Mouse (Mus musculus) forebrain, embryonic 14.5 days (tissue): ENCODE measurements around the gene Sohlh1. TPM values are rescaled to one million over a fixed set of nuclear protein-coding genes. Genes with fewer than 3 reads are reported as not detected.
A peak's percentile ranks its signal among the peaks of the same experiment; 100 is the strongest.

Experiments
- ATAC-seq: fragments of 200-750 bp; cut with Nextera tagmentation; 2 replicates; pipeline ENCODE4 v1.8.0; 2017; ENCODE audit warnings: mild to moderate bottlenecking, moderate library complexity
- DNase-seq: peaks from one replicate; pipeline ENCODE4 v3.0.0-alpha.2; 2015; ENCODE audit warnings: low spot score
- H3K27ac ChIP-seq: fragments of 300-500 bp; sonication (generic); 2 replicates; pipeline ENCODE4 v1.5.1; 2014; ENCODE audit warnings: low read depth, mild to moderate bottlenecking, control low read depth, low read length, moderate library complexity
- H3K27me3 ChIP-seq: fragments of 300-500 bp; sonication (generic); replicated peaks from 2 replicates; pipeline ENCODE4 v1.6.1; 2014; ENCODE audit warnings: low read length, control low read depth, mixed read lengths; ENCODE audit not compliant: control insufficient read depth, insufficient read depth
- H3K36me3 ChIP-seq: fragments of 300-500 bp; sonication (generic); 2 replicates; pipeline ENCODE4 v1.6.1; 2014; ENCODE audit warnings: low read length, control low read depth; ENCODE audit not compliant: control insufficient read depth, insufficient read depth
- H3K4me1 ChIP-seq: fragments of 300-500 bp; sonication (generic); 2 replicates; pipeline ENCODE4 v1.6.1; 2014; ENCODE audit warnings: antibody characterized with exemption, low read length, control low read depth; ENCODE audit not compliant: control insufficient read depth, insufficient read depth
- H3K4me2 ChIP-seq: fragments of 300-500 bp; sonication (generic); 2 replicates; pipeline ENCODE4 v1.6.1; 2014; ENCODE audit warnings: mild to moderate bottlenecking, control low read depth, low read length
- H3K4me3 ChIP-seq: fragments of 300-500 bp; sonication (generic); 2 replicates; pipeline ENCODE4 v1.5.1; 2014; ENCODE audit warnings: low read depth, low read length, control low read depth
- H3K9ac ChIP-seq: fragments of 300-500 bp; sonication (generic); 2 replicates; pipeline ENCODE4 v1.6.1; 2014; ENCODE audit warnings: mild to moderate bottlenecking, low read length, control low read depth, moderate library complexity
- H3K9me3 ChIP-seq: fragments of 300-500 bp; sonication (generic); replicated peaks from 2 replicates; pipeline ENCODE4 v1.6.1; 2016; ENCODE audit warnings: low read length, control low read depth, mixed read lengths; ENCODE audit not compliant: control insufficient read depth
- WGBS: fragments of 180-500 bp; shearing (Covaris S2); extraction: QIAGEN DNeasy Blood & Tissue Kit; methylation state at CpG from one replicate; pipeline ENCODE4 v1.1.7; 2014; 5-methylcytosine and 5-hydroxymethylcytosine counted together
- polyA plus RNA-seq: library from polyadenylated mRNA; unstranded; fragments of >200 nt; fragmentation: Nextera tagmentation; extraction: Ambion mirVana; gene quantifications from 2 replicates; pipeline ENCODE4 v1.2.1, GENCODE M21; 2014

The Sohlh1 gene
- polyA plus RNA-seq, 1 experiment from 2014 or later, result not detected

DNA sequence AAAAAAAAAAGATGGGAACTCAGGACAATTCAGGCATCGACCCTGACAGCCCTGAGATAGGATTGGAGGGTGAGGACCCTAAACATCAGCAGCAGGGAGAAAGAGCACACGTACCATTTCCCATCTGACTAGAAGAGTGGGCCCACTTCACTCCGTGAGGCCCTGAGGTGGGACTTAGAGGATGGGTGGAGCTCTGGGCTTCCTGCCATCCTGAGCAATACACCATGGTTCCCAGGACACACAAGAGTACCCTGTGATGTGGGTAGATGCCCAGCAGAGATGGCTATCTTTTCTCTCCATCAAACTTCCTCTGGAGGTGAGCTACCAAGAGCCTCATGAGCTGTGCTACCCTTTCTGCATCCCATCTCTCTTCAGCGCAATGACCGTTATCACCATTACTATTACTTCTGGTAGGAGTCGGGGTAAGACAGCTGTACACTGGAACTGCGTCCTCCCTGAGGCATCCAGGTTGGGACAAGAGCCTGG is 30.2 kb upstream of the Sohlh1 start:
- peak; percentile 7; the same call in 1 of the 2 replicates for ATAC-seq
- H3K36me3 ChIP-seq, result no peaks in the 10 kb centered on the region
- H3K9ac ChIP-seq, result peak overlapping the region; percentile 74
- H3K27ac ChIP-seq, result no peak overlapping the region
- no peaks in the 10 kb centered on the region for H3K9me3 ChIP-seq
- peak overlapping the region; percentile 70 for H3K4me2 ChIP-seq
- peak; percentile 0 for DNase-seq
- H3K4me1 ChIP-seq, result peaks cover 2% of the 10 kb centered on the region; the same call in 1 of the 2 replicates
- peaks cover 4% of the 10 kb centered on the region; the same call in 1 of the 2 replicates for H3K27me3 ChIP-seq
- 33% methylated on average over 7 of the region's 7 CpGs for WGBS
- H3K4me3 ChIP-seq, result peak overlapping the region; percentile 46

- Histone ChIP-seq H3K27me3 (peaks cover 16% of the 10 kb centered on the region; the same call in 1 of the 2 replicates), H3K4me2 (no peak overlapping the region), H3K4me3 (no peak overlapping the region), H3K36me3 (no peaks in the 10 kb centered on the region), H3K9me3 (no peaks in the 10 kb centered on the region), H3K27ac (no peak overlapping the region), H3K4me1 (peaks cover 13% of the 10 kb centered on the region; the same call in 1 of the 2 replicates), H3K9ac (no peak overlapping the region)
- DNase-seq (no peak), ATAC-seq (no peak)
- WGBS, result 65% methylated on average over 5 of the region's 5 CpGs
Measured at GRCm38 (mm10) chr2:25866656-25867055, 19.6 kb upstream of the Sohlh1 start.

- H3K9me3 ChIP-seq, result no peaks in the 10 kb centered on the region
- peak; percentile 78 for DNase-seq
- peak; percentile 51 for ATAC-seq
Measured at GRCm38 (mm10) chr2:25865412-25865811, 18.4 kb upstream of the Sohlh1 start.

GRCm38 (mm10) chr2:25864230-25864629 is 17.2 kb upstream of the Sohlh1 start:
- Histone ChIP-seq H3K4me3 (peak overlapping the region; percentile 49), H3K36me3 (no peaks in the 10 kb centered on the region), H3K9me3 (no peaks in the 10 kb centered on the region), H3K9ac (peak overlapping the region; percentile 55), H3K27ac (no peak overlapping the region), H3K4me1 (peaks cover 13% of the 10 kb centered on the region; the same call in 1 of the 2 replicates), H3K27me3 (peaks cover 16% of the 10 kb centered on the region; the same call in 1 of the 2 replicates), H3K4me2 (peak overlapping the region; percentile 96)
- DNase-seq (no peak), ATAC-seq (no peak)
- WGBS, result 5% methylated on average over 18 of the region's 18 CpGs

More at GRCm38 (mm10) chr2:25865412-25865811, 18.4 kb upstream of the Sohlh1 start:
- no peak overlapping the region for H3K27ac ChIP-seq
- H3K4me2 ChIP-seq, result no peak overlapping the region
- H3K4me1 ChIP-seq, result peaks cover 13% of the 10 kb centered on the region; the same call in 1 of the 2 replicates
- H3K36me3 ChIP-seq, result no peaks in the 10 kb centered on the region
- no peak overlapping the region for H3K9ac ChIP-seq
- no peak overlapping the region for H3K4me3 ChIP-seq
- WGBS, result 11% methylated on average over 4 of the region's 4 CpGs
- H3K27me3 ChIP-seq, result peaks cover 16% of the 10 kb centered on the region; the same call in 1 of the 2 replicates

GRCm38 (mm10) chr2:25863337-25864131 is 16.5 kb upstream of the Sohlh1 start, which contains the start of gene Kcnt1:
Gene Kcnt1, plus strand, starts transcription at chr2:25863734.
- under 1% methylated on average over 39 of the region's 53 CpGs for WGBS
- peak within 1 kb of the TSS; percentile 55 for H3K9ac ChIP-seq
- H3K4me1 ChIP-seq, result peaks cover 13% of the 10 kb centered on the region; the same call in 1 of the 2 replicates
- H3K27ac ChIP-seq, result no peak within 1 kb of the TSS
- H3K27me3 ChIP-seq, result peaks cover 16% of the 10 kb centered on the region; the same call in 1 of the 2 replicates
- H3K4me3 ChIP-seq, result peak within 1 kb of the TSS; percentile 49
- H3K4me2 ChIP-seq, result peak within 1 kb of the TSS; percentile 96
- DNase-seq, result peak; percentile 58
- H3K36me3 ChIP-seq, result no peaks in the 10 kb centered on the region
- peak; percentile 53 for ATAC-seq
- no peaks in the 10 kb centered on the region for H3K9me3 ChIP-seq

- WGBS, result 49% methylated on average over 5 of the region's 5 CpGs
Measured at GRCm38 (mm10) chr2:25862696-25863270, 15.7 kb upstream of the Sohlh1 start.

GRCm38 (mm10) chr2:25862038-25862437 is 15.0 kb upstream of the Sohlh1 start:
- DNase-seq, result no peak
- H3K4me3 ChIP-seq, result no peak overlapping the region
- no peaks in the 10 kb centered on the region for H3K9me3 ChIP-seq
- ATAC-seq, result no peak
- 65% methylated on average over 2 of the region's 2 CpGs for WGBS
- H3K36me3 ChIP-seq, result no peaks in the 10 kb centered on the region
- H3K9ac ChIP-seq, result no peak overlapping the region
- H3K4me2 ChIP-seq, result no peak overlapping the region
- no peak overlapping the region for H3K27ac ChIP-seq
- peaks cover 13% of the 10 kb centered on the region; the same call in 1 of the 2 replicates for H3K4me1 ChIP-seq
- H3K27me3 ChIP-seq, result peaks cover 16% of the 10 kb centered on the region; the same call in 1 of the 2 replicates

More at GRCm38 (mm10) chr2:25862696-25863270, 15.7 kb upstream of the Sohlh1 start:
- Histone ChIP-seq H3K36me3 (no peaks in the 10 kb centered on the region), H3K4me2 (peak overlapping the region; percentile 96), H3K9ac (no peak overlapping the region), H3K9me3 (no peaks in the 10 kb centered on the region), H3K27me3 (peaks cover 16% of the 10 kb centered on the region; the same call in 1 of the 2 replicates), H3K27ac (no peak overlapping the region), H3K4me3 (no peak overlapping the region; the same call in 1 of the 2 replicates), H3K4me1 (peaks cover 13% of the 10 kb centered on the region; the same call in 1 of the 2 replicates)
- DNase-seq (no peak), ATAC-seq (no peak)

DNA sequence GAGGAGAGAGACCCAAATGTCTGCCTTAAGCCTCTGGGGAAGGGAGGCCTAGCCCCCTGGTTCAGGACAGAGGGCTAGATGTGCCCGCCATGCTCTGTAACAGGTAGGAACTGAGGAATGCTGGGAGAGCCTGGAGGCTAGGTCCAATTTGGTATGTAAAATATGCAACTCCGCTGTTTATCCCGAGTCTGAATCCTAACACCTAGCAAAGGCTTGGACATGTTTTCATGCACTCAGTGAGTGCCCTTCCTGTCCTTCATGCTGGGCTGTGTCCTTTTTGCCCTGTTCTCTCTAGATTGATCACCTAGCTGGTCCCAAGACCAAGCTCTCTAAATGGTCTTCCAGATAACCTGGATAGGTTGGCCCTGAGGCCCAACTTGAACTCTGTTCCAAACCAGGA is 12.8 kb upstream of the Sohlh1 start:
- no peak overlapping the region for H3K4me3 ChIP-seq
- ATAC-seq, result no peak
- no peak overlapping the region for H3K9ac ChIP-seq
- no peak for DNase-seq
- H3K36me3 ChIP-seq, result no peaks in the 10 kb centered on the region
- 84% methylated on average over 3 of the region's 3 CpGs for WGBS
- H3K27me3 ChIP-seq, result peaks cover 12% of the 10 kb centered on the region; the same call in 1 of the 2 replicates
- H3K9me3 ChIP-seq, result no peaks in the 10 kb centered on the region
- peaks cover 13% of the 10 kb centered on the region; the same call in 1 of the 2 replicates for H3K4me1 ChIP-seq
- H3K27ac ChIP-seq, result no peak overlapping the region
- H3K4me2 ChIP-seq, result no peak overlapping the region
